Mouse (Mus musculus) CD8-positive naive resting alpha-beta T cell, adult 2 months (primary cell): ENCODE results near the gene Slc9a2.
A peak's percentile ranks its signal among the peaks of the same experiment; 100 is the strongest.
"Not testable (repeated sequence)": the region's sequence is repeated elsewhere in the genome, so short reads cannot be mapped to it uniquely, and the experiment has no call there.

Experiments used
- DNase-seq, 2 experiments: peaks; one replicate each; pipeline ENCODE4 v3.0.0; 2022; ENCODE audit warnings: low read depth in 2 of 2, low spot score in 2 of 2

Slc9a2 gene

DNA sequence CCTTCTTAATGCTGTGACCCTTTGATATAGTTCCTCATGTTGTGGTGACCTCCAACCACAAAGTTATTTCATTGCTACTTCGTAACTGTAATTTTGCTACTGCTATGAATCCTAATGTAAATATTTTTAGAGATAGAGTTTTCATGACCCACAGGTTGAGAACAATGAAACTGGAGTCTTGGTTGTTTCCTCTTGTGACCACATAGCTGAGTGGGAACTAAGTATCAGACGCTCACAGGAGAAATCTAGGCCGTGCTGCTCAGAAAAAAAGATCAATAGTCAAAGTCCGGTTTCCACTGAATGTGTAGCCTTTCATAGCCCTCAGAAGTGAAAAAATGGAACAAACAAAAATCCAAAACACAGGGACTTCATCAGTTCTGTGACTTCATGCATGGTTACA, 24.7 kb downstream of the Slc9a2 start:
- no peak for DNase-seq

DNA sequence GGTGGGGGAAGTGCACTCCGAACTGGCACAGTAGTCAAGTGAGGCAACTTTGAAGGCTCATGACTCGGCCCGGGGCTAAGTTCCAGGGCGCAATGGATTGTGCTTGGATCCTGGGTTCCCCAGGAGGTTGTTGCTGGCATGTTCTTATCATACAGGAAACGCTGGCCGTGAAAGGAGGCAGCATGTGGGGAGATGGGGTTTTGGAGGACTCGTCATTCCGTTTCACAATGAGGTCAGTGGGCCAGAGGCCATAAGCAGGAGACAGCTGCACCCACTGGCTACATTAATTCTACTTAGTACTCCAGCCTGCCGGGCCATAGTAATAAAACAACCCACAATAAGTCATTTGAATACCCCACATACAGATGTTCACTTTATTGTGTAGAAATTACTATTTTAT, 34.6 kb downstream of the Slc9a2 start:
- no peak for DNase-seq

DNA sequence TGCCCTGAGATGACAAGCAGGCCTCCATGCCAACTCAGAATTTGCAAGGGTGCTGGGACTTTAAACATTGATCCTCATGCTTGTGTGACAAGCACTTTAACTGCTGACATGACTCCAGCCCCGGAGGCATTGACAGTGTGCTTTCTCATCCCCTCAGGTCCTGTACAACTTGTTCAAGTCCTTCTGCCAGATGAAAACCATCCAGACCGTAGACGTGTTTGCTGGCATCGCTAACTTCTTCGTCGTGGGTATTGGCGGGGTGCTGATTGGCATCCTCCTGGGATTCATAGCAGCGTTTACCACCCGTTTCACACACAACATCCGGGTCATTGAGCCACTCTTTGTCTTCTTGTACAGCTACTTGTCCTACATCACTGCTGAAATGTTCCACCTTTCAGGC, 45.7 kb downstream of the Slc9a2 start:
- DNase-seq = no peak

DNA sequence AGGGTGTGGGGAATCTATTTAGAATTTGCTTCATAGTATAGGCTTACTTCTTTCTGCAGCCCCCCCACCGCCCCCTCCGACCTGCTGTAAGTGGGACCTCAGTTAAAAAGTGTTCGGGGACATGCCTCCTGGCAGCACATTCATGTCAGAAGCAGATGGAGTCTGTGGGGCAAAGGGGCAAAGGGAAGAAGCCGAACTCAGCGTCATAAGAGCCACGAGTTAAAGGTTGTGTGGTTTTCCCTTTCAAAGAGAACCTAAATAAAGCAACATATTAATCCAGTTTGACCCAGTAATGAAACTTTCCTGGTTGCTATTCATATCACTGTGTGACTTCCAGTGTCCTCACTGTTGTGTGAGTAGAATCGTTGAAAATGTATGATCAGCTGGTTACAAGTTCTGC, 47.0 kb downstream of the Slc9a2 start:
- DNase-seq = no peak

DNA sequence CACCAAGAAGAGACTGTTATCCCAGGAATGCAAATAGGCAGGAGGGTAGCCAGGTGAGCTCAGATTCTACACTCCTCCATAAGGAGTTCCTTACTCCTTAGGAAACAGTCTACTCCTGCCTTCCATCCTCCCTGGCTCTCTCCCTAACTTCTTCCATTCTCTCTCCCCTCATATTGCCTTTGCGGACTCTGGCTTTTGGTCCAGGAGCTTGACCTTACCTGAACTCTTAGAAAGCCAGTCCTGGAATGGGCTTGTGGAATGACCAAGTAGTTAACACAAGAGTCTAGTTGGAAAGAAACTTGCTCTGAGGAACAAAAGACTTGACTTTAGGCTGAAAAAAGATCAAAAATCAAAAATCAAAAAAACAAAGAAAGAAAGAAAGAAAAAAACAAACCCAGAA, 48.3 kb downstream of the Slc9a2 start:
- DNase-seq = no peak

DNA sequence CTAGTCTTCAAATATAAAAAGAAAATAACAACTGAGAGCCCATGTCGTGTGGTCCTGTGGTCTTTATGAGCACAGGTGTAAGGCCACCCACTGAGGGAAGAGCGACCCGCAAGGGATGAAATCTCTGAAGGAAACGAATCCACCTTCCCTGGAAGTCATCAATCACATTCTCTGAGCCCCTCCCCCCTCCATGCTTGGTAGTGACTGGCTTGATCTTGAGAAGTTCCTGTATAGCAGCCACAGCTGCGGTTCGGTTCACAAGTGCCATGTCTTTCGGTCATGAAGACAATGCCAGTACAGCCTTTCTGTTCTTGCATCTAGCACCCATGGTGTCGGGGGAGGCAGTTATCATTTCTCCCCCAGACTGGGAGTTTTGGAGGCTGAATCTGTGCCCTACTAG, 57.3 kb downstream of the Slc9a2 start:
- peak in 1 of 2 experiments; percentile 17 for DNase-seq

DNA sequence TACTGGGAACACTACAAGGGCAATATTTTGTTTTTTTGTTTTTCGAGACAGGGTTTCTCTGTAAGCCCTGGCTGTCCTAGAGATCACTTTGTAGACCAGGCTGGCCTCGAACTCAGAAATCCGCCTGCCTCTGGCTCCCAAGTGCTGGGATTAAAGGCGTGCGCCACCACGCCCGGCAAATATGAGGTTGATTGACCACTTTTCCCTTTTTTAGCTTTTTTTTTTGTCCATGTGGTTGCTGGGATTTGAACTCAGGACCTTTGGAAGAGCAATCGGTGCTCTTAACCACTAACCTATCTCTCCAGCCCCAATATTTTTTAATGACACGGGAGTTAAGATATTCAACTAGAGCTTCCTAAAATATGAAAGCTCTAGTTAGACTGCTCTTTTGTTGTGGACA, 57.9 kb downstream of the Slc9a2 start:
- not testable (repeated sequence) for DNase-seq

DNA sequence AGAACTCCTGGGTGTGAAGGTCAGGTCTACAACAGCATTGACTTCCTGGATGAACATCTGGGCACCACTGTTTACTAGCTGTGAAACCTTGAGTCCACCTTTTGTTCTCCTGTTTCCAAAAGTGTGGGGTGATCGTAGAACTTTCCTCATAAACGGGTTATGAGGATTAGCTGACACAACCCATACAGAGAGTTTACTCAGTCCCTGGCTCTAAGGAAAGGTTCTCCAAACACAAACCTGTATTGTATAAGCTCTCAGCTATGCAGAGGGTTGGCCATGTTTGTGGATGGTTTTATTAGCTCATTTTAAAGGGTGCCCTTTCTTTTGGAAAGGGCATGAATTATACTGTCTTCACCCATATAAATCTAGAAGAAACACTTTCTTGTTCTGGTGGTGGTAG, 60.4 kb downstream of the Slc9a2 start:
- DNase-seq = no peak

DNA sequence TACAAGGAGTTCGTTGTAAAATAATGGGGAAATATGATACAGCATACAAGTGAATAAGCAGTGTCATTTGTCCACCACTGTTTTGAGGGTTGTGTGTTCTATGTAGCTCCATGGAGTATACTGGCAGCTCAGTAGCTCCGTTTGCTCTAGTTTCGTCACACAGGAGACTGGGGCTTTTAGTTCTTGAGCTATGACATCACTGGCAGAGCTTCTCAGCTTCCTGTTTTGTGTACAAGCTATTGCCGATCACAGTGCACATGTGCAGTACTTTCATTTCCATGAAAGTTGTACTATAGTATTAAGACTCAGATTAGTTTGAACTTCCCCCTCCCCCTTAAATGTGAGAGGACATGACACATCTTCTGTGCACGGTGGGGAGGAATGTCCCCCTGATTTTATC, 65.7 kb downstream of the Slc9a2 start:
- no peak for DNase-seq

DNA sequence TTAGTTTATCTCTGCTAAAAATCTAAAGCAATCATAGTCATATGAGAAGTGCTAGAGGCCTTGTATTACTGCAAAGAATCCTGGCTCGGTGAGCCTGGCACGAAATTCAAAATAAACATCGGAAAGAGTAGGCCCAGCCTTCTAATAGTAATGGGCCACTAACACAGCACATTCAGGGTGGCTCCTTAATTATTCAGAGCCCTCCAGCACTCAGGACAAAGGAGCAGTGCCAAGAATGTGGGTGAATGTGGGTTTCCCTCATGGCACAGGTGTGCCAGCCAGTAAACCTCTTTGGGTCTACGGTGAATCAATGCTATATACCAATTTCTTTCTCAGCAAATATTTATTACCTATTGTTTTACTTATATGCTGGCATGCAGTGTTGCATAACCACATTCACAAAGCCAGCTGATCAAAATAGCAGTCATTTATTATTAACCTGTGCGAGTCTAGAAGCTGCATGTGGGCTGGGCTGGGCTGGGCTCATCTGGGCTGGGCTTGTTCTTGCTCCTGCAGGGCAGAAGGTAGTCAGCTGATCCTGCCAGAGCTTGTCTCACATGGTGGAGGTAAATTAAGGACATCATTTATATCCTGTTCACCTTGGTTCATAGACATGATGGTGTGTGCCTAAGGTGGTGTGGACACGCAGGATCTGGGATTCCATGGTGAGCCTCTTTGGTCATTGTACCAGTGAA, 79.5 kb downstream of the Slc9a2 start:
- DNase-seq = no peak

DNA sequence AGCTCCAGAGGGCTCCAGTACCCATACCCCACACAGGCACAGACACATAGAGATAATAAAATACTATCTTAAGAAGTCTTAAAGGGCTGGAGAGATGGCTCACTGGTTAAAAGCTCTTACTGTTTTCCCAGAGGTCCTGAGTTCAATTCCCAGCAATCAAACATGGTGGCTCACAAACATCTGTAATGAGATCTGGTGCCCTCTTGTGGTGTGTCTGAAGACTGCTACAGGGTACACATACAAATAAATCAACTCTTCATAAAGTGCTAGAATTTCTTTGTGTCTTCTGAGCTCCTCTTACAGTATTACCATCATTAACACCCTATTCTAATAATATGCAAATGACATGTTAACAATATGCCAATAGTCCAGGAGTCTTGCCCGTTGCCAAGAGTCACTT, 83.7 kb downstream of the Slc9a2 start:
- no peak for DNase-seq

DNA sequence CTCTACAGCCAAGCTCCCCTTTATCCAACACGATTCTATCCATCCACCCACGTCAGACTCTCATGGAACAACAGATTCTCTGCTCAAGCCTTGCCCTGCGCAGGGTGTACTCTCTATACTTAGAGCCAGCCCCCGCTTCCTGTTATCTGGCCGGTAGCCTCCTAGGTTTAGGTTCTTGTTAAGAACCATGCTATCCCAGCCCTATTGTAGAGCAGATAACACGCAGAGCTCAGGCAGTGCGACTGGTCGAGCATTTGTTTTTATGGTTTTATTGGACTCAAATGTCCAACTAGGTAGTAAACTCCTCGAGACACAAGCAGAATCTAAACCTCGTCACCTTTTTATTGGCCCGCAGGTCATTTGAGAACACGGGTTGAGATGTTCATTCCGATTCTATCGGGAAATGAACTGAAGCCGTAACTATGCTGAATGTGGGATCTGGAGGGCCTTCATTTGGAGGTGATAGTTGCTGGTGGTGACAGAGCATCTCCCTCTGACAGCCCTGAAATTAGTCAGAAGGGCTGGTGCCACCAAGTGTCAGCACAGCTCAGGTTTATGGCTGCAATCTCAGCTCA, 84.4 kb downstream of the Slc9a2 start:
- no peak for DNase-seq

DNA sequence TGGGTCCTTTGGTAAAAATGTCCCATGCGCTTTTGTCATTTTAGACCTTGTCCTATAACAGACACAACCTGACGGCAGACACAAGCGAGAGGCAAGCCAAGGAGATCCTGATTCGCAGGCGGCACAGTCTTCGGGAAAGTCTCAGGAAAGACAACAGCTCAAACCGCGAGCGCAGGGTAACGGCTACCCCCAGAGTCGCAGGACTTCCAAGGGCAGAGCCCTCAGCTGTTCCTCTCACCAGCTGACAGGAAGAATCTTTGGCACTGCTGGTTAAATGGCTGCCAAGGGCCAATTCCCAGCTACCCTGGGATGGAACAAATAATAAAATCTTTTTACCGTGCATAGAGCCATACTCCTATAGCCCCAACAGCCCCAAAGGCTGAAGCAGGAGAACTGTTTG, 85.1 kb downstream of the Slc9a2 start:
- no peak for DNase-seq

DNA sequence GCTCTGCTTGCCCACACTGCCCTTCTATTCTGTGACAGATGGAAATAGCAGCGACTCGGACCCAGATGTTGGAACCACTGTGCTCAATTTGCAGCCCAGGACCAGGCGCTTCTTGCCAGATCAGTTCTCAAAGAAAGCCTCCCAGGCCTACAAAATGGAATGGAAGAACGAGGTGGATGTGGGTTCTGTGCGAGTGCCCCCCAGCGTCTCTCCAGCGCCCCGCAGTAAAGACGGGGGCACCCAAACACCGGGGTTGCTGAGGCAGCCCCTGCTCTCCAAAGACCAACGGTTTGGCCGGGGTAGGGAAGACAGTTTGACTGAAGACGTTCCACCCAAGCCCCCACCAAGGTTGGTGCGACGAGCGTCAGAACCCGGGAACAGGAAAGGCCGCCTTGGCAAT, 87.2 kb downstream of the Slc9a2 start:
- no peak for DNase-seq

DNA sequence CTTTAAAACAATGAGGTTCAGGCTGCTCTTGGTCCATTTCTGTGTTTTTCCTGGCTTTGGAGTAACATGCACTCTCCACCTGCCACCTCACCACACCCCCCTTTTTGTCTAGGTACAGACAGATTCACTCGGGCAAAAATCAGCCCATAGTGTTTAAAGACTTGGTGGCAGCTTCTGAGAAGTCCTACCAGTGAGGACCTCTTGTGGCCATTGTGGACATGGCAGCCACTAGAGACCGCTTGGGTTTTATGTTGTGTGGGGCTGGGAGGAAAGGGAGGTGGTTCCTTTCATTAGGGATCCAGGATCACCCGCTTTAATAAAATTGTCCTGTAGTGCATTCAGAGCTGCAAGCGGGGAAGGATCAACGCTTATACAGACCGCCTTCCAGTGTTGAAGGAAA, 88.2 kb downstream of the Slc9a2 start:
- no peak for DNase-seq

DNA sequence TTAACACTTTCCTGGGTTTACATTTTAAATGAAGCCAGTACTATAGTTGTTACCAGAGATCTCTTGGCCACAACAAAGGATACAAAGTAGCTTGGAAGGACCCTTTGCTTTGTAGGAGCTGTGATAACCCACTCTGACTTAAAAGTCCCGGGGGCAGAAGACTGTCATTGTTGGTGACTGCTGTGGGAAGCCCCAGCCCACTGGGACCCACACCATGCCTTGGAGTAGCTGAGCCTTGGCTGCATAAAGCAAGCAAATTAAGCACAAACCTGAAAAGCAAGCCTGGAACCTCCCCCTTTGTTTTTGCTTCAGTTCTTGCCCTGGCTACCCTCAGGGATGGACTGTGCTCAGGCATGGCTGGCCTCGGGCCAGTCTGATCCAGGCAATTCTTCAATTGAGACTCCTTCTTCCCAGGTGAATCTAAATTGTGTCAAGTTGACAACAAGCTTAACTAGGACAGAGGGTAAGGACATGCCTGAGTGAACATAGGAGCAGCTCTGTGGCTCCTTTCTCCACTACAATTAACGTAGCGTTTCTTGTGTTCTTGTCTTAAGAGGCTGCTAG, 89.0 kb downstream of the Slc9a2 start:
- DNase-seq = no peak

DNA sequence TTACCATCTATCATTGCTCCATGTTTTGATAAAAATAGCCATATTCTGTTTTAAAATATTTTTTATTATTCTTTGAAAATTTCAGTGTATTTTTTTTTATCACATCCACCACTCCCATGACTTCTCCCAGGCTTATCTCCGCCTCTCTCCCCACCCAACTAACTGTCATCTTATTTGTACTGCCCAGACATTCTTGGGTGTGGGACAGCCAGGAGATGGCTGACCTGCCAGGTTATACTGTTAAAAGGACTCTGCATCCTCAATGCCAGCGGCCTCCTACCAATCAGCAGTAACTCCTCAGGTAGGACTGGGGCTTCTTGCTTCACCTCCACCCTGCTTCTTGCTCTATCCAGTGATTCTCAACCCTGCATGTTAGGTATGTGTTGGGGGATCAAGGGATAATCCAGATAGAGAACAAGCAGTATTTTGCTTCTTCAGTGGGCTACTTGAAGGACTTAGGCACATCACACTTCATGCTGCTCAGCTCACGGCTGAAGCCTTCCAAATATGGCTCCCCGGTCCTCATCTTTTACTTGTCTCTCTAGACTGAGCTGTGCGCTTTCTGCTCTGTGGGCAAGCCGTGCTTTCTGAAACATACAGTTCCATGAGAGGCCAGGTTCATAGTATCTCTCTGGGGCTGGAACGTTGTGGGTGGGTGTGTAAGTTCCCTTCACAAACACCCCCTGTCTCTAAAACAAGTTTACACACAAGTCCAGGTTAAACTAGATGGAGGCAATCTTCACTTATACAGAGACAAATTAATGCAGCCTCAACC, 91.0 kb downstream of the Slc9a2 start:
- DNase-seq = no peak

DNA sequence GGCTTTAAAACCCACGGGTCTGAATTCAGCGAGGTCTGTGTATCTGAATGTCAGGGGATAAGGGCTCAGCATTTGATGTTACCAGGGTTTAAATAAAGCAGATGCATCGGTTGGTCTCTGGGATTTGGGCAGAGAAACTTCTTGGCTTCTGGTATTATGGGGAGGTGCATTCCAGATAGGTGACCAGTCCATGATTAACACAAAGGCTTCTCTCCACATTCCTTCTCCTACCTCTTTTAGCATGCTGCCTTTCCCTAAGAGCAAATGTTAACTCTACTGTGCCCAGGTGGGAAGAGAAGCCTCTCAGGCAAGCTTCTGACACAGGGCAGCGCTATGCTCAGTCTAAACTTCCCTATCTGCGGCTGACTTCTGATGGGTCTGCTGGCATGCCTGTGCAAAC, 92.9 kb downstream of the Slc9a2 start:
- DNase-seq = no peak

DNA sequence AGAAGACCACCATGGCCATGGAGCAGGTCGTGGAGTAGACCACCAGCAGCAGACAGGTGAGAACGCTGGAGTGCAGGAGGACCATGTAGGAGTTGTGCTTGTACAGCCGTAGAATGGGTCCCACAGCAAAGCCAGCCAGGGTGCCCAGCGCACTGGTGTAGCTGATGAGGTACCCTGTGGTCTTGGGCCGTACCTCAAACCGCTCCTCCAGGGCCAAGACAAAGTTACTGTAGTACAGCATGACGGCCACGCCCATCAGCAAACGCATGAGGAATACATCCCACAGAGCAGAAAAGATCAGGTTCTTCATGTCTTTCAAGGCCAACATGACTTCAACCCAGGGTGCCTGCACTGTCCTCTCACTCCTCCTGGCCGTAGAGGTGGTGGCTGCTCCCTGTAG, 93.7 kb downstream of the Slc9a2 start:
- DNase-seq = no peak

DNA sequence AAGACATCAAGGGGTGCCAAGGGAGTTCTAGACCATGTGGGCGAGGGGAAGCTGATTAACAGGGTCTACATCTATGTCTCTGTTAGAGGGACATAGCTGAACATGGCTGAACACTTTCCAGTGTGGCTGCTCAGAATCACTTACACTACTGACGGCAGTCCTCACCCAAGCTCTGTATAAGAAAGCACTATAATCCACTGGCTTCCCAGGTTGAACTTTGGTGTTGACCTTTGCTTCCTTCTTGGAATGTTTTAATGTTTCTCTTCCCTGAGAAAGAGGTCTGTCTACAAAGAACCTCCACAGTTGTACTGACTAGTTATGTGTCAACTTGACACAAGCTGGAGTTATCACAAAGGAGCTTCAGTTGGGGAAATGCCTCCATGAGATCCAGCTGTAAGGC, 95.7 kb downstream of the Slc9a2 start:
- no peak for DNase-seq

DNA sequence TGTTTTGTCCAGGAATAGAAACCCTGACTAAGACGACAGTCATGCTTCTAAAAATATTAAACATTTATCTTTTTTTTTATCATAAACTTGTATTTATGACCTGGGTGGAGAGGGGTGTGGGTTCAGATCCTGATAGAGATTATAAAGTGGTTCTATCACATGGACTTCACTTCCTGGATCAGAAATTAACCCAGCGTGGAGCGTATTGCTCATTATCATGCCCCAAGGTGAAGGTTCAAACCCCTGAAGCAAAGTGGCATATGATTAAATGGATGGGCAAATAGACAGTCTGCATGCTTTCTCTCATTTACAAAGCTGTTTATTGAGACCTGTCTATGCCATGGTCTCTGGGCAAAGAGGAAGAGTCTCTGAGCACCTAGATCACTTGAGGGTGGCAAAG, 96.4 kb downstream of the Slc9a2 start:
- DNase-seq = no peak

DNA sequence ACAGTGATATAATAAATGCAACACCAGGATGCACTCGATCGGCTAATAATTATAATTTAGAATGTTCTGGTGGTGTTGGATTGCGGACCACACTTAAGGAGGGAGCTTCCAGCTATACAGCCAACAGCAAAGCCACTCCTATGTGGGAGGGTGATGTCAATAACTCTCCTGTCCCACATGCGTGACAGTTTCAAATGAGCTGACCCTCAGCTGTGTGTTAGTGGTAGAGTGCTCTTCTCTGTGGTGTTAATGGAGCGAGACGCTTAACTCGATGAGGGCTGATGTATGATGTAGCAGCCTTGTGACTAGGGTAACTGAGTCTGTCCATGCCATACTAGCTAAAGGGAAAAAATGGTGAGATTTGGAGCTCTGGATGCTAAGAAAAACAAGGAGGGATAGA, 103.1 kb downstream of the Slc9a2 start:
- no peak for DNase-seq
